Mouse (Mus musculus) urinary bladder, postnatal 10 days (tissue): ENCODE data around the gene Sltm.
"Not testable (repeated sequence)": the region's sequence is repeated elsewhere in the genome, so short reads cannot be mapped to it uniquely, and the experiment has no call there.

Source experiments
- DNase-seq: peaks from one replicate; pipeline ENCODE4 v3.0.0; 2022; ENCODE audit warnings: low spot score

Gene Sltm

DNA sequence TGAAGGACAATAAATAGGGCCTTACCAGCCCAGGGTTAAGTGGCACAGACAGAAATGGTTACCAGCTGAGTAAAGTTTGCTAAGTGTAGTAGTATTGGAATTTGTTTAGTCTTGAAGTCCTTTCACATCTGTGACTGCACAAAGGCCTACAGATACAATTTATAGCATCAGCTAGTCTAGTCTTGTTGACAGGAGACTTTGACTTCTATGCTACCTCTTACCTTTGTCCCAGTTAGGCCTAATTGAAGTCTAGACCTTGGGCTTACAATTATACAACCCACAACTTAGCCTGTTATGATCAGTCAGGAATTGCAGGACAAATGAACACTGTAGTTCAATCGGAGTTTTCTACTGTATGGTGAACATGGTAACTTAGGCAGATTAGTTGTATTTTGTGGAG is 9.0 kb downstream of the Sltm start:
- DNase-seq: no peak

DNA sequence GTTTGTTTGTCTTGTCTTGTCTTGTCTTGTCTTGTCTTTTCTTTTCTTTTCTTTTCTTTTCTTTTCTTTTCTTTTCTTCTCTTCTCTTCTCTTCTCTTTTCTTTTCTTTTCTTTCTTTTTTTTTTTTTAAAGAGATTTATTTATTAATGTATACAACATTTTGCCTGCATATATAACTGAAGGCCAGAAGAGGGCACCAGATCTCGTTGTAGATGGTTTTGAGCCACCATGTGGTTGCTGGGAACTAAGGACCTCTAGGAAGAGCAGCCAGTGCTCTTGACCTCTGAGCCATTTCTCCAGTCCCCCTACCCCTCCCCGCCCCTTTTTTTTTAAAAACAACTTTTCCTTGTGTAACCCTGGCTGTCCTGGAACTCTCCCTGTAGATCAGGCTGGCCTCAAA is 9.7 kb downstream of the Sltm start:
- not testable (repeated sequence) for DNase-seq

DNA sequence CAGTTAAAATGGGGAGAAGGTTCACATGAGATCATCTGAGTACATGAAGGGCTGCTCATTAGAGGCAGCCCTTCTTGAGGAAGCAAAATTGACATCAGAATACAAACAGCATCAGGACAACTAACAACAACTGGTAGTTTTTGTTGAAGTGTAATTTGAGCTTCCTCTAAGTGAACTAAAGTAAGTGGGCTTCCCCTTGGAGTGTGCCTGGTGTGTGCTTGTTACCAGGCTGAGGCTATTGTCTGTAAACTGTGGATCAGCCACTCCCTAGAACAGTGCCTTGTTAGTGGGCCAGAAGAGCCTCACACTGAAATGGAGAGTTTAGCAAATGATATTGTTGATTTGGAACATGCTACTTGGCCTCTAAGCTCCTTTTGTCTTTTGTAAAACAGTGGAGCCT is 12.9 kb downstream of the Sltm start:
- no peak for DNase-seq

DNA sequence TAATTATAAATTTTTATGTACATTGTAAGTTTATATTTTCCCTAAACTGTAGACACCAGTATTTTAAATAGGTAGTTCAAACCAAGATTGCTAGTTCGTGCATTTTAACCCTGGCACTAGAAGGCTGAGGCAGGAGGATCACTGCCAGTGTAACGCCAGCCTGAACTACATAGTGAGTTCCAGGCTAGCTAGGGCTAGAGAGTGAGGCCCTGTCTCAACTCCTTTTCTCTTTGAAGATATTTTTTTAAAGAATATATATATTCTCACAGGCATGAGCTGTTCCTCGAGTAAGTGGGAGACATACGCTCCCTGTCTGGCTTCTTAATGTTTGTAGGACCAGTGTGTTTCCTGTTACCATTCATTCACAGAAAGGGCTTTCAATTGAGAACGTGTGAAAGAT is 14.2 kb downstream of the Sltm start:
- DNase-seq: no peak

DNA sequence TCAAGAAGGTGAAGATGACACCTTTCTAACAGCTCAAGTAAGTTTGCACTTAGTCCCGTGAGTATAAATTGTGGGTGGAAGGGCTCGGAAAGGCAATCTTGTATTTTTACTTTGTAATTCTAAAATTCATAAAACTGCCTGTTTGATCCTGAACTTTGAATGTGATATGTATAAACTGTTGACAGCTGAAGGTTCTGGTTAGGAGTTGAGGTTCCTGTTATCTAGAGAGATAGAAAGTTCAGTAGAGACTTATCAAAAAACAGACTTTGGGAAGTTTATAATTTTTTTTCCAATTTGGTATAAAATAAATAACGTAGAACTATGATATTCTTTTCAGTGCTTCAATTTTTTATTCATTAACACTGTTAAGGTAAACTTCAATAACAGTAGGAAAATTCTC is 20.3 kb downstream of the Sltm start:
- DNase-seq: no peak

DNA sequence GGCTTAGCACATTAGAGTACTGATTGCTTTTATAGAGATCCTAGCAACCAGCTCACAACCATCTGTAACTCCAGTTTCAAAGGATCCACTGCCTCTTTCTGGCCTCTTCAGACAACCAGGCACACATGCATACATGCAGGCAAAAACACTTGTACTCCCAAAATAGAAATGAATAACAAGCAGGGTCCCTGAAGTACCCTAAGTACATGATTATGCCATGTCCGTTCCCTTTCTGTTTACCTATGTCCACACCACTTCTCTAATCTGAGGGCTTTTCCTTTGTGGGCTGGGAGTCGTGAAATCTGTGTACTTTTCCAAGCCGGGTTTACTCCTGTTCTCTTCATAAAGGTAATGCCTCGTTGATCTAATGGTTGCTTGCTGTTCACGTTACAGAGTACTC is 25.1 kb downstream of the Sltm start:
- no peak for DNase-seq

DNA sequence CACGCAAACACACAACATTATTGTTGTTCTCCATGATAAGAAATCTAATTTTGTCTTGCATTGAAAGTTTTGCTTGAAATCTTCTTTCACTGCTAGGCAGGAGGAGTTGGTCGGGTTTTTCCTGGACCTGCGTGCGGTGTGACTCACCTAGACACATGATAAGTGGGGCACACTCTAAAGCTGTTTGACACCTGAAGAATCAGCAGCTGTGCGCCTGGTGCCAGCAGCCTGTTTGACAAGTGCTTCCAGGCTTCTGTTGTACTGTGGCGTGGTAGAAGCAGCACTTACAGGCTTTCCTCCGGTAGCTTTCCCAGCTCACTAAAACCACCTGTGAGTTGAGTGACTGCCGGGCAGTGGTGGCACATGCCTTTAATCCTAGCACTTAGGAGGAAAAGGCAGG is 27.8 kb downstream of the Sltm start:
- no peak for DNase-seq

DNA sequence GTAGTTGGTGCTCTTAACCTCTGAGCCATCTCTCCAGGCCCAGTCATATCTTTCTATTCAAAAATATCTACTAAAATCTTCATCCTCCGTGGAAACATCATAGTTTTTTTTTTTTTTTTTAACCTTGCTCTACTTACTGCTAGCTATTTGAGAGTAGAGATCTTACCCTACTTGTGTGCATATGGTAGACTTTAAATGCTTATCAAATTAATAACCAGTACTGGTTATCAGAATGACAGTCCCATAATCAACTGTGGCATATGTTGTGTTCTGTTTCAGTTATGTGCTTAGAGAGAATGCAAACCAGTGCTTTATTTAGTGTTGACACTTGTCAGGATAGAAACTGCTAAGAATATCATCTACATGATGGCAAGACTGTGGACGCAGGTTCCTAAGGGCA is 35.6 kb downstream of the Sltm start:
- no peak for DNase-seq

DNA sequence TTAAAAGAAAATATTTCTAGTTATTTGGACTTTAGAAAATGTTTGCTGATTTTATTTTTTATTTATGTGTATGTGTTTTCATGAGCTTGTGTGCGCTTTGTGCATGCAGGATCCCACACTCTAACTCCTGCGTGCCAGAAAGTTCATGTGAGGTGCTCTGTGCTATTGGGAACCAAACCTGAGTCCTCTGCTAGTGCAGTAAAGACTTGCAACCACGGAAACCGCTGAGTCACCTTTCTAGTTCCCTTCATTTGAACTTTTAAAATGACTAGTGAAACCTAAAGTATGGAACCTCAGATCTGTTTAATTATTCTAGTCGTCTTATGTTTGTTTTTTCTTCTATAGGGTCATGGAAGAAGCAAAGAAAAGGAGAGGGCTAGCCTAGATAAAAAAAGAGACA is 38.4 kb downstream of the Sltm start:
- no peak for DNase-seq

DNA sequence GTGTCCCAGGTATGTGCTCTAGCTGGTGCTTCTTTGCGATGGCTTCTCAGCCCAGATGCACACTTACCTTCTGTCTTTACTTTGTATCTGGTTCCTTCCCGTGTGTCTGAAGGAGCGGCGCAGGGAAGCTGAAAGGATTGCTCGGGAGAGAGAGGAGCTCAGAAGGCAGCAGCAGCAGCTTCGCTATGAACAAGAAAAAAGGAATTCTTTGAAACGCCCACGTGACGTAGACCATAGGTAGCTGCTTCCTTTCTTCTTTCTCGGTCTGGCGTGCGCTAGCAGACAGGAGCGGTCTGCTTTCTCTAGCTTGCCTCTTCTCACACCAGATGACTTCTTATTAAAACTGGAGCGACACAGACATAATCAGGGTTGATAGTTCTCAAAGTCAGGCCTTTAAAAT is 42.1 kb downstream of the Sltm start:
- no peak for DNase-seq

DNA sequence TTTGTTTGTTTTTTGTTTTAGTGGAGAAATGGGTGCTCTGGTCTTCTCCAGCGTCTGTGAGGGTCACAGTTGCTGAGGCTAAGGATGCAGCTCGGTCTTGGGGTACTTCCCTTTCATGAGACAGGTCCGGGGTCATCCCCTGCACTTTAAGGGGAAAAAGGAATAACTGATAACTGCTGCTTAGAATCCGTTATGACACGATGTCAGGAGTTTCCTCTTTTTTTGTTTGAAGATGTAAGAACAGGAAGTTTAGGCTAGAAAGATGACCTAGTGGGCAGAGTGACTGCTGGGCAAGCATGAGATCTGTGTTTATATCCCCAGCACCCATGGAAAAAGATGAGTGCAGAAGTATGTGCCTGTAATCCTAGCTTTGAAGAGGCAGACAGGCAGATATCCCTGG is 42.6 kb downstream of the Sltm start:
- no peak for DNase-seq

DNA sequence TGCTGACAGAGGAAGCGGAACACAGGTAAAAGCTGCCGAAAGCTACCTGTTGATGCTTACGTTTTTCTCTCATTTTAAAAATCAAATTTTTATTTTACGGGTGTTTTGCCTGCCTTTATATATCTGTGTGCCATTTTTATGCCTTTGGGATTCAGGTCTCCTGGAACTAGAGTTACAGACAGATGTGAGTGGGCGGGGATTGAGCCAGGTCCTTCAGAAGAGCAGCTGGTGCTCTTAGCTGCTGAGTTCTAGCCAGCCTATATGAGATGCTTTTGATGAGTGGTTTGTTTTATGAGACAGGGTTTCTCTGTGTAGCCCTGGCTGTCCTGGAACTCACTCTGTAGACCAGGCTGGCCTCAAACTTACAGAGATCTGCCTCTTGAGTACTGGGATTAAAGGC is 44.6 kb downstream of the Sltm start:
- no peak for DNase-seq

DNA sequence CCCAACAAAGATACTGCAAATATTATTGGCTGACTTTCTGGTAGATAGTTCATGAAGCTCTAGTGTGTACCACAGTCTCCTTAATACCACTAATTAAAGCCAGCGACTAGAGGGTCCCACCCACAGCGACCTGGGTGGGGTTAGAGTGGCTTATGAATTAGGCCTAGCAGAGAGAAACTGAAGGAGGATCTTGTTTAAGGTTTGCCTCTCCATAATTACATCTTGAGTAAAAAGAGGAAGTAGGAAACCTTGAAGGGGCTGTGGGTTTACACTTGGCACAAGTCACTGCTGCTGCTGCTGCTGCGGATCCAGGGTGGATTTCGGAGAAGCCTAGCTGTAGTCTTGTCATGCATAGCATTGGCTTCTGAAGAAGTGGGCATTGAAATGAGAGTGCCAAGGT is 48.2 kb downstream of the Sltm start:
- no peak for DNase-seq

DNA sequence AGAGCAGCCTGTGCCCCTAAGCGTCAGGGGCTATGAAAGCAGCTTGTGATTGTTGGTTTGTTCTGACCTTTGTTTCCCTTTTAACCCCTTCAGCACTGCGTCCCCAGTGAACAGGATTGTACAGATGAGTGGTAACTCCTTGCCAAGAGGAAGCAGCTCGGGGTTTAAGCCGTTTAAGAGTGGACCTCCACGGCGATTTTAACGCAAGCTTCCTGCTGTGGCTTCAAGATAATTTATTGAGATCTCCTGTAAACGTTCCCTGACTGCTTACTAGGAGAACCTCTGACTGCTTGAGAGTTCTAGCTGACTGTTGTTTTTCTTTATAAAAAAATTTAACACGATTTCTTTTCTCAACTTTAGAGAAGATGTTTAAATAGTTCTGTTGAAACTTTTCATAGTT is 48.9 kb downstream of the Sltm start:
- DNase-seq: no peak

DNA sequence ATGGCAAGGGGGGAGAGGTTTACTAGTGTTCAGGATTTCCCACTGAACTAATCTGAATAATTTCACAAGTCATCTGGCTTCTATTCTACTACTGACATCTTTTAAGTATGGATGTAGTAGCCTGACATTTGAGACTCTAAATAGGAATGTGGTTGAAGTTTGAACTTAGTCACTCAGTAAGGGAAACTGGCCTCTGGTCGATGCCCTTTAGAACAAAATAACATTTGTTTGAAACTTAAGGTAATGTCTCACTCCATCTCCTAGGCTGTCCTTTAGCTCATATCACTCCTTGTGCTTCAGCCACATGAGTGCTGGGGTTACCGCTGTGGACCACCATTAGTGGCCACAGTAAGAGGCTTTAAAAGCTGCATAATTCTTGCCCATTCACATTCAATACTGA is 55.7 kb downstream of the Sltm start:
- no peak for DNase-seq

DNA sequence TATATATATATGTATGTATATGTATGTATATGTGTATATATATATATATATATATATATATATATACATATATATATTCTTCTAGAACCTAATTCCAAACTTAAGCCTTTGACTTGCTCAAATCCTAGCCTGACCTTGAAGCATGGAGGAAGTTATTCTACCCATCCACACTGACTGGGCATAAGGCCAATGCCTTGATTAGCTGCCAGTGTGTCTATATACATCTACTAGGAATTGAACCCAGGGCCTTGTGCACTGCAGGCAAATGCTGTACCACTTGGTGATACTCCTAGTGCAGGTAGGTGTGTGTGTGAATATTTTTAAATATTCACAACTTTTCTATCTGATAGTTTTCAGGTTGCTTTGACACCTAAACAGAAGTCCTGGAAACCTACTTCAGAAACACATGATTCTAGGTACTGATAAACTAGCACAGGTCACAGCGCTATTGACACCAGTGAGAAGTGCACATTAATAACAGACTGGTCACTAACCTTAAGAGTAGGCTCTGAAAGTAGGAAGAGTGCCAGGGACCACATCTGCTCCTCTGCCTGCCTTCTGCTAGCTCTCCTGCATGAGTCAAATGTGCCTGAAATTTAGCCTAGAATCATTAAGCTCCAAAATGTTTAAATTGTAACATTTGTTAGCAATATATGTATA is 59.8 kb downstream of the Sltm start:
- DNase-seq: no peak

DNA sequence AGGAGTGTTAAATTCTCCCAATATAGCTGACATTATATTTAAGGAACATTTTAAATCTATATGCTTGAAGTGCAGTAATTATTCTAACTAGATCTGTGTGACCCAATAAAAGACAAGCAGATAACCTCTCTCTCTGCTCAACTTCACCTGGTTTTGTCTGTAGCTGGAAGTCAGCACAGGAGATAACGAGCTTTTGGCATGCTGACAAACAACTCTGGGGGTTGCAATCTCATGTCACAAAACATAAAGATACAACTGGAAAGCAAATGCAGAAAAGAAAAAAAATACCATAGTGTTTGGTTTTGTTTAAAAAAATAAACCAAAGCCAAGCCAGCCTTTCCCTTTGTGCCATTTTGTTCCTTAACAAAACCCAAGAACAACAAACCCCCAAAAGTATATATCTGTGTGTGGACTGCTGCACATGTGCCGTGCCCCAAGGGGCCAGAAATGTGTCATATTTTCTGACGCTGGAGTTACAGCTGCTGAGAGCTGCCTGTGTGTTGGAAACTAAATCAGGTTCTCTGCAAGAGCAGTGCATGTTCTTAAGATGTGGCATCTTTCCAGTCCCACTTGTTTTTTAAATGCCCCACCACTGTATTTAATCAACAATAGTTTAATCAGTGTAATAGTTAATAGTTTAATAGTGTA is 68.6 kb downstream of the Sltm start:
- no peak for DNase-seq

DNA sequence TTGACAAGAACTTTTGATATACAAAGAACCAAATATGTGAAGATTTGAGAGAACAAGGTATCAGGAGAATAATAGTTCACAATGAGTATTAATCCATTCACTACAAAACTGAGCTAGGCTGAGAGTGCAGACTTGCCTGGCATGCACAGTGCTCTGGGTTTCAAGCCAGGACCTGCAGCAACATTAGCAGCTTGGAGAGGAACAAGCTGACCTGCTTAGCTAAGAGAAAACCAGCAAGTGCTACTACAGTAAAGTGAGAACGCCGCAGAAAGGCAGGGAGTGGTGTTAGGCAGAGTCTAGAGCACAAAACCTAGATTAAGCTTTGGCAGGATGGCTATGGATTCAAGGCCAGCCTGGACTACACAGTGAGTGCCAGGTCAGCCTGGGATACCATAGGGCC is 87.2 kb downstream of the Sltm start:
- DNase-seq: no peak

DNA sequence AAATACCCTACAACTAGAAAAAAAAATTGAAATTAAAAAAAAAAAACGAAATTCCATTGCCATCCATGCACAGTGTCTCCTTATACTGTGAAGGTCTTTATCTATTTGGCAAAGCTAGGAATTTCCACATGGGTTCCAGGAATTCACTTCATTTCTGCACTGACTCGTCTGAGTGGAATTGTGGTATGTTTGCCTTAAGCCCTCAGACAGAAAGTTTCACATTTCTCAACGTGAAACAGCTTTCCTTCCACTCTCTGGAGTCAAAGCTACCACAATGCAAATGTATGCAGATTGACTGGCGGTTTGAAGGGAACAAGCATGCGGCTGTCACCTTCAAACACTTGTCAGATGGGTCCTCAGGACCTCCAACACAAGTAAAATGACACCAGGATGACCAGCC is 89.1 kb downstream of the Sltm start:
- no peak for DNase-seq

DNA sequence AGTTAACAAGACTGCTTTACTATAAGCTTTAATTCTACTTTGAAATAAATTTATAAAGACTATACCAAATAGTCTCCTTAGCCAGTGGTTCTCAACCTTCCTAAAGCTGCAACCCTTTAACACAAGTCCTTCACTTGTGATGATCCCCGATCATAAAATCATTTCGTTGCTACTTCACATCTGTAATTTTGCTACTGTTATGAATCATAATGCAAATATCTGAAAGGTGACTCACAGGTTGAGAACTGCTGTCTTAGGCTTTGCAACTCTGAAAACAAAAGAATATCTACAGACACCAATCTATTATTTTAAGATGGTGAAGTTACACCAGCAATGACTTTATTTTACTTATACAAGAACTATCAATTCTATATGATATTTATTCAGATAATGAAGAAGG is 94.2 kb downstream of the Sltm start:
- no peak for DNase-seq
